Mouse (Mus musculus) bone marrow, adult 2 months (tissue): ENCODE results near the gene Galntl5.

Experiments used
- CTCF ChIP-seq: fragments of 200-500 bp; IDR thresholded peaks from 2 replicates; pipeline ENCODE4 v1.5.1; 2011; ENCODE audit warnings: low read length, control low read depth; ENCODE audit not compliant: control insufficient read depth, insufficient read depth
- POLR2A ChIP-seq: fragments of 200-500 bp; IDR thresholded peaks from 2 replicates; pipeline ENCODE4 v1.6.1; 2011; ENCODE audit warnings: low read depth, mild to moderate bottlenecking, control low read depth, low read length, borderline replicate concordance; ENCODE audit not compliant: control insufficient read depth

DNA sequence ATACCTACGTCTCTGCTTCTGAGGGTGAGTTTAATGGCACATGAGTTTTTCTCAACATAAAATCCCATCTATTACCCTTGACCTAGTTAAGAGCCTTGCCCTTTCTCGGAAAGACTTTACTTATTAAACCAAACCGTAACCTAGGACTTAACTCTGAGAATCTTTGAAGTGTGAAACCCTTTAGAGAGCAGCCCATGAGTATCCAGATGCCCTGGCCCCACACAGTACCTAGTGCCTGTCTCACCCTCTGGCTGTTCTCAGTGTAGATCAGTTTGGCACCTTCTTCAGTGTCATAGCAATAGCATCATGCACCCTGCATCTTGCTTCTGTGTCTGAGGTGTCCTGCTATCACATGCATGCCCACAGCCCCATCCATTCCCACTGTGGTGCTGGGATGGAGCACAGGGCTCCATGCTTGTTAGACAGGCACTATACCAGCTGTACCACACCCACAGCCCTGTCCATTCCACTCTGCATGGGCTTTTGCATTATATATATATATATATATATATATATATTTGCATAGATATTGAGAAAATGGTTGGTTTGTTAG lies 1.2 kb upstream of the Galntl5 start:
- no peak for TF ChIP-seq CTCF
- TF ChIP-seq POLR2A = no peak
